Mouse (Mus musculus) cortical plate, adult 2 months (tissue): ENCODE measurements around the gene Cnga1.

Experiments
- CTCF ChIP-seq: fragments of 200-500 bp; IDR thresholded peaks from 2 replicates; pipeline ENCODE4 v1.5.1; 2011; ENCODE audit warnings: mild to moderate bottlenecking, control low read depth, low read length; ENCODE audit not compliant: insufficient read depth; ENCODE audit errors: extremely low read depth
- POLR2A ChIP-seq: fragments of 200-500 bp; IDR thresholded peaks from 2 replicates; pipeline ENCODE4 v1.6.1; 2011; ENCODE audit warnings: mild to moderate bottlenecking, low read length, control low read depth; ENCODE audit not compliant: insufficient read depth; ENCODE audit errors: extremely low read depth

DNA sequence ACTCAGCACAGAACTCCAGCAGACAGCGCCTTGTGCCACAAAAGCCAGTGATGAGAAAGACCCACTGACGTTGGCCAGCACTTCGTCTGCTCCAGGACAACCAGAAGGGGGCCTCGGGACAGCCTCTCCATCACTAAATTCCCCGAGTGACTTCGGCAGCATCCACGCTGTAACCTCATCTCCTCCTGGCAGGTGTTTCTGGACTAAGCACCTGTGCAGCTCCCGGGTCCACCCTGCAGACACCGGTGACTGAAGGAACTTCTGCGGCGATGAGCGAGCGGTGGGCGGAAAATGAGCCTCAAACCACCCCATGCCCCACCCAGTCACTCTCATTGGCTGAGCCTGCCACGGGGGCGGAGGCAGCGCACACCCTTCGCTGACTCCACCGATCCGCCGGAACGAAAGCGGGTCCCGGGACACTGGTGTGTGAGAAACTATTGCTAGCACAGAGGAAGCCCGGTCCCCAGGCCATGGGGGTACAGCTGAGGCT lies 3.4 kb upstream of the Cnga1 start, which contains the start of gene Nipal1:
- no peak for TF ChIP-seq POLR2A
- TF ChIP-seq CTCF, result no peak
